Mouse (Mus musculus) neural tube, embryonic 15.5 days (tissue): ENCODE data around the gene Shpk. TPM values are rescaled to one million over a fixed set of nuclear protein-coding genes. Genes with fewer than 3 reads are reported as not detected.

Experiments
- ATAC-seq: fragments of 200-750 bp; cut with Nextera tagmentation; 2 replicates; pipeline ENCODE4 v1.8.0; 2017; ENCODE audit warnings: mild to moderate bottlenecking, moderate TSS enrichment, moderate library complexity; ENCODE audit not compliant: low FRiP score
- H3K27ac ChIP-seq: fragments of 300-500 bp; sonication (generic); replicated peaks from 2 replicates; pipeline ENCODE4 v1.5.1; 2015; ENCODE audit warnings: mild to moderate bottlenecking, inconsistent platforms
- H3K27me3 ChIP-seq: fragments of 300-500 bp; sonication (generic); replicated peaks from 2 replicates; pipeline ENCODE4 v1.6.1; 2015; ENCODE audit warnings: inconsistent platforms
- H3K36me3 ChIP-seq: fragments of 300-500 bp; sonication (generic); 2 replicates; pipeline ENCODE4 v1.6.1; 2015; ENCODE audit warnings: inconsistent platforms
- H3K4me1 ChIP-seq: fragments of 300-500 bp; sonication (generic); 2 replicates; pipeline ENCODE4 v1.6.1; 2015; ENCODE audit warnings: inconsistent platforms
- H3K4me2 ChIP-seq: fragments of 300-500 bp; sonication (generic); 2 replicates; pipeline ENCODE4 v1.6.1; 2015; ENCODE audit warnings: inconsistent platforms, mild to moderate bottlenecking, moderate library complexity
- H3K4me3 ChIP-seq: fragments of 300-500 bp; sonication (generic); replicated peaks from 2 replicates; pipeline ENCODE4 v1.5.1; 2015; ENCODE audit warnings: mild to moderate bottlenecking, inconsistent platforms
- H3K9ac ChIP-seq: fragments of 300-500 bp; sonication (generic); replicated peaks from 2 replicates; pipeline ENCODE4 v1.6.1; 2015; ENCODE audit warnings: mild to moderate bottlenecking, inconsistent platforms
- H3K9me3 ChIP-seq: fragments of 300-500 bp; sonication (generic); replicated peaks from 2 replicates; pipeline ENCODE4 v1.6.1; 2016; ENCODE audit warnings: inconsistent platforms
- WGBS: fragments of 180-500 bp; shearing (Covaris S2); methylation state at CpG from one replicate; pipeline ENCODE4 v1.1.7; 2015; ENCODE audit warnings: mixed read lengths; 5-methylcytosine and 5-hydroxymethylcytosine counted together
- polyA plus RNA-seq: library from polyadenylated mRNA; unstranded; fragments of >200 nt; fragmentation: Nextera tagmentation; extraction: Ambion mirVana; gene quantifications from 2 replicates; pipeline ENCODE4 v1.2.1, GENCODE M21; 2015

Gene Shpk
- polyA plus RNA-seq, result 3.0 and 3.4 TPM in 2 replicates

DNA sequence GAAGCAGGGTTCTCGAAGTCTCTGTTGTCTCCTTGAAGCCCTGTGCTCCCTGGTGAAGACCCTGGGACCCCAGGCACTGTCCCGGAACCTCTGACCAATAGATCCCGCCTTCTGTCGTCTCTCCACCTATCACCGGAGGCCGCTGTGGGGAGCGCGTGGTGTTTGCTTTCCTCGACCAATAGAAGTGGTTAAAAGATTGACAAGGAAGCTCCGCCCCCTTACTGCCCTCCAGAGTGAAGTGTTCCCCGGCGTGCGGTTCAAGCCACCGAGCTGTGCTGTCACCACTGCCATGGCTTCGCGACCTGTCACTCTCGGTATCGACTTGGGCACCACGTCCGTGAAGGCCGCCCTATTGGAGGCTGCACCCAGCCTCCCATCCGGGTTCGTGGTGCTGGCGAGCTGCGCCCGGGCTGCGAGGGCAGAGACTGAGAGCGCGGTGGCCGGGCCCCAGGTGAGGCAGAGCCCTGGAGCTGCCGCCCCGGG is at the start of gene Shpk:
Gene Shpk (plus strand): TSS at position 231 of the 483 bp plus-strand sequence.
- Histone ChIP-seq H3K36me3 (peaks cover 7% of the 10 kb centered on the region; the same call in 1 of the 2 replicates), H3K9ac (peak within 1 kb of the TSS; percentile 87), H3K27me3 (0 out of 2 replicates have a peak, but pooled peaks cover 4% of the 10 kb centered on the region), H3K27ac (peak within 1 kb of the TSS; percentile 82), H3K4me2 (peak within 1 kb of the TSS; percentile 96), H3K9me3 (no peaks in the 10 kb centered on the region), H3K4me1 (peaks cover 30% of the 10 kb centered on the region), H3K4me3 (peak within 1 kb of the TSS; percentile 83)
- ATAC-seq, result peak; percentile 98
- 0% methylated on average over 32 of the region's 32 CpGs for WGBS

DNA sequence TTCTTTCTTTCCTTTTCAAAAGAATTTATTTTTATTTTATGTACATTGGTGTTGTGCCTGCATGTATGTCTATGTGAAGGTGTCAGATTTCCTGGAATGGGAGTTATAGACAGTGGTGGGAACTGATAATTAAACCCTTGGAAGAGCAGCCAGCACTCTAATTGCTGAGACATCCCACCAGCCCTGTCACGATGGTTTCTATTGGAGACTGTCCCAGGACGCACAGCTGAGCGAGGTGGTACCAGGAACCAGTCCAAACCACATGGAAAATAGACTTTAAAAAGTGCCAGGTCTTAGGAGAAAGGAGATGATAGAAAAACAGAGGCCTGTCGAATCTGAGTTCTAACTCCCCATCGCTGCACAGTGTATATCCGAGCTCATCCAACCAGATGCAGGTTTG is 44.2 kb upstream of the Shpk start:
- Histone ChIP-seq H3K4me3 (no peak overlapping the region), H3K36me3 (no peaks in the 10 kb centered on the region), H3K9ac (no peak overlapping the region), H3K4me2 (no peak overlapping the region), H3K9me3 (no peaks in the 10 kb centered on the region), H3K27me3 (peaks cover 9% of the 10 kb centered on the region), H3K27ac (no peak overlapping the region), H3K4me1 (peaks cover 2% of the 10 kb centered on the region)
- WGBS, result 77% methylated on average over 6 of the region's 6 CpGs
- no peak for ATAC-seq

DNA sequence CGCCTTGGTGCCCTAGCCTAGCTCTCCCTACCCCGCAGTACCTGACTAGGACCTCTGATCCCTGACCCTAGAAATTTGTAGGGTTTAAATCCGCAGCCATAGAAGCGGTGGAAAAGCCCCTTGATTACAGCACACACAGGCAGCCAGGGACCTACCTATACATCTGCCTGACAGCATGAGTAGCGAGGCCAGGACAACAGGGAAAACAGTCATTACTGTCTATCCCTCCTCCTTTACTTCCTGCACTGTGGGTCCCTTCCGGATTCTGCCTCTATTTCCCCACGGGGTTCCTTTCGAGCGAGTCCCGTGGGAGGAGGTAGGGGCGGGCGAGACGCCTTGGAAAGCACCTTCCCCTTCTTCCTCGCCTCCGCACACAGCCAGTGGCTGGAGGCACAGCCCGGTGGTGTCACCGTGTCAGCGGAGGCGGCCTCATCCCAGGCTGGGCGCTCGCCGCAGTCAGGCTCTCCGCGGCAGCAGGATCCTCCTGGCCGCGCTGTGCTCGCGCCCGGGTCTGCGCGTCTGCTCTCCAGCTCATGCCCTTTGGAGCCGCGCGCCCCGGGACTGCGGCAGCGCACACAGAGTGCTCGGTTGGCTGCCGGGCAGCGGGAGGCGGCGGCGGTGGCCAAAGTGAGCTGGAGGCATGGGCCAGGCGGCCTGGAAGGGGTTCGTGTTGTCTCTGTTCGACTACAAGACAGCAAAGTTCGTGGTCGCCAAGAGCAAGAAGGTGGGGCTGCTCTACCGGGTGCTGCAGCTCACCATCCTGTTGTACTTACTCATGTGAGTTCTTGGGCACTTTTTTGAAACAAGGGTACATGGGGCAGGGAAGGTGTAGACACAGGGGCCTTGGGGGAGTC is 39.1 kb upstream of the Shpk start, which contains the start of gene P2rx5:
Gene P2rx5 (plus strand): TSS at position 465 of the 854 bp plus-strand sequence.
- Histone ChIP-seq H3K27me3 (peaks cover 19% of the 10 kb centered on the region), H3K4me1 (peaks cover 14% of the 10 kb centered on the region), H3K4me3 (peak within 1 kb of the TSS; percentile 45), H3K4me2 (peak within 1 kb of the TSS; percentile 83), H3K9ac (peak within 1 kb of the TSS; percentile 37), H3K36me3 (no peaks in the 10 kb centered on the region), H3K27ac (no peak within 1 kb of the TSS), H3K9me3 (no peaks in the 10 kb centered on the region)
- ATAC-seq, result peak; percentile 76
- WGBS, result 3% methylated on average over 49 of the region's 49 CpGs

DNA sequence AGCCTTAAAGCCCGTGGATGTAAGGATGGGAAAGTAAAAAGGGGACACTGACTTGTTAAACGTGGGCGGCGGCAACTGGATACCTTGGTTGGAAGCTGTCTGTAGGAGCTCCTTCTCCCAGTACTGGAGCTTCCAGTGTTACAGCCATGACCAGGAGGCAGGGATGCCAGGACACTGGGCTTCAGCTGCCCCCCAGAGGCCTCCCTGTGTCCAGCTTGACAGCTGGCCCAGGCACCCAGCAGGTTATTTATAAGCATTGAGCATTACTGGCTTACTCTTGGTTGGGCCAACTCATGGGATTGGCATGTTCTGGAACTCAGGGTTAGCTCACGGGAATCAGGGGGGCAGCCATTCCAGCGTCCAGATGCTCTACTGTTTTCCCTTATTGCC is 38.5 kb upstream of the Shpk start:
- H3K9ac ChIP-seq, result peak overlapping the region; percentile 37
- WGBS, result 21% methylated on average over 6 of the region's 6 CpGs
- H3K9me3 ChIP-seq, result no peaks in the 10 kb centered on the region
- H3K4me2 ChIP-seq, result peak overlapping the region; percentile 83
- ATAC-seq, result no peak; the same call in 1 of the 2 replicates
- H3K27ac ChIP-seq, result no peak overlapping the region
- H3K4me3 ChIP-seq, result peak overlapping the region; percentile 45
- H3K27me3 ChIP-seq, result peaks cover 19% of the 10 kb centered on the region
- no peaks in the 10 kb centered on the region for H3K36me3 ChIP-seq
- H3K4me1 ChIP-seq, result peaks cover 14% of the 10 kb centered on the region

DNA sequence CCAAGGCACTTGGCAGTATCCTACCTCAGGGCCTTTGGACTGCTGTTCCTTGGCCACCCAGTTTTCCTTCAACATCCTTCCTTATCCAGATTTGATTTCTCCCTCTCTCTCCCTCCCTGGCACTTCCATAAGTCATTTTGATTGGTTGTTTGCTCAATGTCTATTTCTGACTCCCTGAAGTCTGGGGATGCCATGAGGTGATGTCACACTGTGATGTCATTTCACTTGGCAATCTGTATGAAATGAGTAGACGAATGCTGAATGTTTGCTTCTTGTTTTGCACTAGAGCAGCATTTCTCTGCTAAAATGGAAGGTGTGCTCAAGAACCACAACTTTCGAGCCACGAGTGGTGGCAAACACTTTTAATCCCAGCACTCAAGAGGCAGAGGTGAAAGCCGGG is 37.6 kb upstream of the Shpk start:
- Histone ChIP-seq H3K4me3 (no peak overlapping the region), H3K4me1 (peaks cover 14% of the 10 kb centered on the region), H3K4me2 (no peak overlapping the region), H3K36me3 (no peaks in the 10 kb centered on the region), H3K9me3 (no peaks in the 10 kb centered on the region), H3K27me3 (peaks cover 19% of the 10 kb centered on the region), H3K27ac (no peak overlapping the region), H3K9ac (no peak overlapping the region)
- 88% methylated on average over 4 of the region's 4 CpGs for WGBS
- no peak for ATAC-seq

DNA sequence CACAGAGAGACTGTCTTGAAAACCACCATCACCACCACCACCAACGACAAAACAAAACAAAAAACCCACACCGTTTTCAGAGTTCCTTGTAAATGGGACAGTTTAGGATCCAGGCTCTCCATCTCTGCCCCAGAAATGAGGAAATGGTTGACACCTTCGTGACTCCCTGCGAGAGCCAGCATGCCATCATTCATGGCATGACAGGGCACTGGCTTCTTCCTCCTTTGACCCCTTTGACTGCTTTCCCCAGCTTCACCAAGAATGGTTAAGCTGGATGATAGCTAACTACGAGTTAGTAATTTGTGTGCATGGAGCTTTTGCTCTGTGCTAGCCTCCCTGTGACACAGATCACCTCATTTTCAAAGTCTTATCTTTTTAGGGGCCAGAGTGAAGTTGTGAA is 37.0 kb upstream of the Shpk start:
- Histone ChIP-seq H3K27me3 (peaks cover 19% of the 10 kb centered on the region), H3K9ac (no peak overlapping the region), H3K36me3 (no peaks in the 10 kb centered on the region), H3K4me1 (peaks cover 14% of the 10 kb centered on the region), H3K4me2 (no peak overlapping the region), H3K9me3 (no peaks in the 10 kb centered on the region), H3K27ac (no peak overlapping the region), H3K4me3 (no peak overlapping the region)
- WGBS, result 71% methylated on average over 5 of the region's 5 CpGs
- ATAC-seq, result no peak

DNA sequence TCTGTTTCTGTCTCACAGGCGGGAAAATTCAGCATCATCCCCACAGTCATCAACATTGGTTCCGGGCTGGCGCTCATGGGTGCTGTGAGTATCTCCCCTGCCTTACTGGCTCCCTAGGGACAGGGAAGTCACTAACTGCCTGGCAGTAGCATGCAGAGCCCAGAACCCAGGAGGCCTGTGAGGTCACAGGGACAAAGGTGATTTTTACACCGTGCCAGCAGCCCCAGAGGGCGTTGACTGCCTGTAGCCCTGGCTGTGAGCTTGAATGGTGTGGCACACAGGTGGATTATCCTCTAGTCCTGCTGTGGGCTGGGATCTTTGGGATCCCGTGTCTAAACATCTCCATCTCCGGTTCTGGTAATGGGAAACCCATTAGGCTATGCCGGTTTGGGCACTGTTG is 31.2 kb upstream of the Shpk start:
- H3K9ac ChIP-seq, result no peak overlapping the region
- 86% methylated on average over 8 of the region's 8 CpGs for WGBS

DNA sequence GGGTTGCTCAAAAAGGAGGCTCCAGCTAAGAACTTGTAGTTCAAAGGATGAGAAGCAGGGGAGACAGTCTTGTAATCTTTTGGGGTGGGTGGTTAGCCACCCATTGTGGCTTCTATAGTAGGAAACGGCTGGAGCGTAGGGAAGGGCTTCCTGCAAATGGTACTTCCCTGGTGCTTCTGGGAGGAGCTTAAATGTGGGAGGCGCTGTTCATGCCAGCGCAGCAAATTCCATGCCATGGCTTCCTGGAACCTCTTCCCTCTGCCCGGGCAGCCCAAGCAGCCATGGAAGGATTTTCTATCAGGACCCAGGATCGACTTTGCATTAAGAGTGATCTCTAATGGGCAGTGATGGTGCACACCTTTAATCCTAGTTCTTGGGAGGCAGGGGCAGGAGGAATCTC is 30.7 kb upstream of the Shpk start:
- no peak overlapping the region for H3K27ac ChIP-seq
- WGBS, result 90% methylated on average over 6 of the region's 6 CpGs
- H3K27me3 ChIP-seq, result no peaks in the 10 kb centered on the region
- no peaks in the 10 kb centered on the region for H3K4me1 ChIP-seq
- H3K36me3 ChIP-seq, result peaks cover 6% of the 10 kb centered on the region
- no peak overlapping the region for H3K4me3 ChIP-seq
- no peaks in the 10 kb centered on the region for H3K9me3 ChIP-seq
- H3K9ac ChIP-seq, result no peak overlapping the region
- ATAC-seq, result no peak
- H3K4me2 ChIP-seq, result no peak overlapping the region

More for the DNA sequence above, 31.2 kb upstream of the Shpk start:
- Histone ChIP-seq H3K4me1 (no peaks in the 10 kb centered on the region), H3K36me3 (peaks cover 1% of the 10 kb centered on the region; the same call in 1 of the 2 replicates), H3K27me3 (no peaks in the 10 kb centered on the region), H3K27ac (no peak overlapping the region), H3K4me2 (no peak overlapping the region), H3K4me3 (no peak overlapping the region), H3K9me3 (no peaks in the 10 kb centered on the region)
- no peak for ATAC-seq

DNA sequence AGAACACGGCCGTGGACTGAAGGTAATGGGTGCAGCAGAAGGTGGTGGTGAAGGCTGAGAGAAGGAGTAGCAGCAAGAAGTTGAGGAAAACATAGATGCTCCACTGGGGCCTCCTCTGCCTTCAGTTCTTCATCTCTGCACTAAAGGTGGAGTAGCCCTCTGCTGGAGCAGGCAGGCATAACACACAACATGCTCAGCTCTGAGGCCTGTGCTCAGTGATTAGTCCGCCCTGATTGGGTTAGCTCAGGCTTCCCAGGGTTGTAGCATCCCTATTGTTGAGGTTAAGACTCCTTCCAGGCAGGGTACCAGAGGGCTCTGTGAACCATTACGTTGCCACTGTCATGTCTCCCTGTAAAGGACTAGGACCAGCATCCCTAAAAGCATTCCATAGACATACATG is 30.0 kb upstream of the Shpk start:
- no peaks in the 10 kb centered on the region for H3K9me3 ChIP-seq
- no peak overlapping the region for H3K4me2 ChIP-seq
- peaks cover 11% of the 10 kb centered on the region for H3K36me3 ChIP-seq
- 51% methylated on average over 4 of the region's 4 CpGs for WGBS
- ATAC-seq, result no peak
- no peak overlapping the region for H3K4me3 ChIP-seq
- H3K9ac ChIP-seq, result no peak overlapping the region
- no peaks in the 10 kb centered on the region for H3K27me3 ChIP-seq
- H3K4me1 ChIP-seq, result 0 out of 2 replicates have a peak, but pooled peaks cover 1% of the 10 kb centered on the region
- H3K27ac ChIP-seq, result no peak overlapping the region

DNA sequence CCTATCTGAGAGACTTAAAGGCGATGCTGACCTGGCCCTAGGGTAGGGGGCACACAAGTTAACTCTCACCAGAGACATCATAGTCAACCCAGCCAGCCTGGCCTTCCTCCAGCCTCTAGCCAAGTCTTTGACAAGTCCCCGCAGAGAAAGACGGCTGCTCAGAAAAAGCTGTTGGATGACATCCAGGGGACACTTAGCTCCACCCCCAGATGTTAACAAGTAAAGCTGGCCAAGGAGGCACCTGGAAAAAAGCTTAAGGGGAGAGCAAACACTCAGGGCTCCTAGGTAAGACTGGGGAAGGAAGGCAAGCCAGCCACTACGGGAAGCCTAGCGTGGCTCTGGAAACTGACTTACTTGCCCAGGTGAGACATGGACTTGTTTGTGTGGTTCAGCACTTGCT is 27.1 kb upstream of the Shpk start:
- Histone ChIP-seq H3K4me3 (no peak overlapping the region), H3K9ac (no peak overlapping the region), H3K36me3 (peaks cover 15% of the 10 kb centered on the region), H3K4me1 (peaks cover 21% of the 10 kb centered on the region), H3K9me3 (no peaks in the 10 kb centered on the region), H3K27ac (no peak overlapping the region), H3K27me3 (no peaks in the 10 kb centered on the region), H3K4me2 (no peak overlapping the region)
- 72% methylated on average over 5 of the region's 5 CpGs for WGBS
- no peak for ATAC-seq

DNA sequence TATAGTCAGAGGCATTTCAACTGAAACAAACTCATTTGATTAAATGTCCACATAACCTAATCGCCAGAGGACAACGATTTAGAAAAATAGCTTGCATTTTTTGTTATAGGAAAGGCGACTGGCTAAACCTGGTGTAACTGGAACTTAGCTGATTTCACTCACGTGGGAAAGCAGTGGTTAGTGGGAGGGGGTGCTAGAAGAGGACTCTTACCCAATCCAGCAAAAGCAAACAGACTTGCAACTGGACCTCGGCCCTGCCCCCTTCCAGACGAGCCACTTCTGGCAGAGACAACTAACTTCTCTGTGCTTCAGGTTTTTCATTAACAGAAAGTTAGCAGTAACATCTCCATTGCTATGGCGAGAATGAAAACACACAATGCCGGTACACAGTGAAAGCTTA is 23.6 kb upstream of the Shpk start:
- Histone ChIP-seq H3K9me3 (no peaks in the 10 kb centered on the region), H3K9ac (peak overlapping the region; percentile 88), H3K4me3 (peak overlapping the region; percentile 90), H3K36me3 (peaks cover 15% of the 10 kb centered on the region), H3K4me1 (peaks cover 43% of the 10 kb centered on the region), H3K27ac (no peak overlapping the region), H3K27me3 (no peaks in the 10 kb centered on the region), H3K4me2 (peak overlapping the region; percentile 67)
- 46% methylated on average over 8 of the region's 8 CpGs for WGBS
- ATAC-seq, result no peak

DNA sequence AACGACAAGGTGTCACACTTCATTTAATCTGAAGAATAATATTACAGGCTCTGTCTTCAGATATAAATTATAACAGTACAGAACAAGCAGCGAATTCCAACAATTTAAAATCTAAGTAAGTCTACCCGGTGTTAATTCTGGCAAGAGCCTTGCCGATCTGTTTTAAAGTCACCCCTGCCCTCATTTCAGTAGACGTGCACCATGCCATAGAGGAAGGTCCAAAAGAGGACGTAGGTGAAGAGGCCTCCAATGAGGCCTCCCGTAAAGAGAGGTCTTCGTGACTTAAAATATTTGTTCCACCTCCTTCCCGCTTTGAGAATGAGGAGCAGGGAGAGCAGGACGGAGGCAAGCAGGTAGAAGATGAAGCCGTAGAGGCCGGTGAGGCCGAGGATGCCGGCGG is 23.1 kb upstream of the Shpk start:
- peak overlapping the region; percentile 90 for H3K4me3 ChIP-seq
- peak overlapping the region; percentile 88 for H3K9ac ChIP-seq
- peak overlapping the region; percentile 91 for H3K27ac ChIP-seq
- peaks cover 43% of the 10 kb centered on the region for H3K4me1 ChIP-seq
- no peak for ATAC-seq
- H3K27me3 ChIP-seq, result no peaks in the 10 kb centered on the region
- peaks cover 17% of the 10 kb centered on the region for H3K36me3 ChIP-seq
- peak overlapping the region; percentile 67 for H3K4me2 ChIP-seq
- WGBS, result under 1% methylated on average over 15 of the region's 15 CpGs
- no peaks in the 10 kb centered on the region for H3K9me3 ChIP-seq
